Comparison of ENCODE assay signal across 12 mouse cellular contexts in the genomic region with DNA sequence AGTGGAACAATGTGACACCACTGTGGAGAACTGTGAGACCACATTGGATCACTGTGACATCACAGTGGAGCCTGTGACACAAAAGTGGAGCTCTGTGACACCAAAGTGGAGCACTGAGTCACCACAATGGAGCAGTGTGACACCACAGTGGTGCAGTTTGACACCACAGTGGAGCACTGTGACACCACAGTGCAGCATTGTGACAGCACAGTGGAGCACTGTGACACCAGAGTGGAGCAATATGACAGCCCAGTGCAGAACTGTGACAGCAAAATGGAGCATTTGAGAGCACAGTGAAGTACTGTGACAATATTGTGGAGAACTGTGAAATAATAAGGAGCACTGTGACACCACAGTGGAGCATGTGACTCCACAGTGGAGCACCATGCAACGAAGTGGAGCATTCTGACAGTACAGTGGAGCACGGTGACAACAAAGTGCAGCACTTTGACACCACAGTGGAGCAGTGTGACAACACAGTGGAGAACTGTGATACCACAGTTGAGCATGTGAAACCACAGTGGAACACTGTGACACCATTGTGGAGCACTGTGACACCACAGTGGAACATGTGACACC.
DNase-seq lines count a peak whose midpoint lies in the region; ATAC-seq and TF ChIP-seq lines count a peak whose summit lies in the region.
"Had no signal": no experiment of that assay in that cellular context is flagged by ENCODE, and none has a peak within 500 bp of the region (broad histone marks: within the 10 kb centered on the region; RNA-seq: fewer than 3 reads in every experiment).

No protein-coding gene starts in this region.

- 60% methylated on average over 2 of the region's 2 CpGs for WGBS in lung, adult 2 months
- WGBS in lung, postnatal 0 days, result 65% methylated on average over 2 of the region's 2 CpGs

- H3K4me2 ChIP-seq in lung, postnatal 0 days (replicated peaks; ENCODE audit: low read depth, low read length), result no peak overlapping the region
- H3K4me2 ChIP-seq: heart, embryonic 15.5 days had no signal

- H3K9me3 ChIP-seq in lung, postnatal 0 days (ENCODE audit: low read length), result peaks cover 22% of the 10 kb centered on the region

- DNase-seq in frontal cortex, adult 2 months (ENCODE audit: extremely low spot score in 1 of 2, low spot score in 1 of 2), result no peak
- peak; percentile 1 for DNase-seq in lung, adult 2 months
- DNase-seq in lung, postnatal 0 days (ENCODE audit: low spot score), result no peak
- peak; percentile 1 for DNase-seq in thymus, postnatal 14 days
- no peak for DNase-seq in thymus, postnatal 0 days (ENCODE audit: low spot score)
- peak; percentile 0 to 1 for DNase-seq in spleen, postnatal 36 days (ENCODE audit: low spot score in 2 of 2)
- DNase-seq in adipocyte (ENCODE audit: low spot score), result no peak
- DNase-seq: right cerebral cortex, postnatal 14 days had no signal

- no peak for TF ChIP-seq CTCF in lung, adult 2 months (IDR thresholded peaks at IDR 0.05; ENCODE audit: insufficient read depth, low read length)
- no peak for TF ChIP-seq CTCF in lung, postnatal 0 days (IDR thresholded peaks at IDR 0.05)

- TF ChIP-seq EP300 in lung, postnatal 0 days (IDR thresholded peaks at IDR 0.05), result no peak

- no peaks in the 10 kb centered on the region for H3K36me3 ChIP-seq in lung, postnatal 0 days (ENCODE audit: insufficient read depth, low read length)
- H3K36me3 ChIP-seq: G1E; heart, embryonic 15.5 days had no signal

- H3K27ac ChIP-seq in lung, postnatal 0 days (ENCODE audit: low read length), result no peak overlapping the region
- H3K27ac ChIP-seq: heart, embryonic 15.5 days; hindbrain, postnatal 0 days had no signal

- H3K9ac ChIP-seq in lung, postnatal 0 days (replicated peaks; ENCODE audit: low read depth), result no peak overlapping the region
- H3K9ac ChIP-seq: heart, embryonic 15.5 days had no signal

- ATAC-seq in frontal cortex, adult (ENCODE audit: low TSS enrichment), result peak; percentile 20; the same call in 1 of the 2 replicates
- ATAC-seq in lung, postnatal 0 days, result no peak
- ATAC-seq: hindbrain, postnatal 0 days had no signal

- H3K4me3 ChIP-seq in lung, adult 2 months (replicated peaks; ENCODE audit: extremely low read depth, low read depth, low read length), result no peak overlapping the region
- no peak overlapping the region for H3K4me3 ChIP-seq in lung, postnatal 0 days (ENCODE audit: low read depth, low read length)
- H3K4me3 ChIP-seq: heart, embryonic 15.5 days had no signal

- no peaks in the 10 kb centered on the region for H3K4me1 ChIP-seq in lung, adult 2 months (ENCODE audit: control insufficient read depth, insufficient read depth, low read length)
- no peaks in the 10 kb centered on the region for H3K4me1 ChIP-seq in lung, postnatal 0 days (ENCODE audit: insufficient read depth, low read depth, low read length)
- H3K4me1 ChIP-seq: heart, embryonic 15.5 days had no signal

- TF ChIP-seq POLR2A in lung, adult 2 months (IDR thresholded peaks at IDR 0.05; ENCODE audit: borderline replicate concordance, extremely low read depth, low read depth, low read length), result no peak

- H3K27me3 ChIP-seq in lung, postnatal 0 days (replicated peaks; ENCODE audit: insufficient read depth, low read length), result no peaks in the 10 kb centered on the region
- H3K27me3 ChIP-seq: heart, embryonic 15.5 days had no signal

Comparison
In these comparisons a context has a peak if more than half of its experiments do, and no peak if none do; other contexts are left out.
1. DNase-seq: peak in lung, adult 2 months (single experiment), thymus, postnatal 14 days (single experiment) and spleen, postnatal 36 days (2 of 2); none in frontal cortex, adult 2 months (0 of 2), lung, postnatal 0 days (single experiment), thymus, postnatal 0 days (single experiment) and adipocyte (single experiment).